29 mouse cellular contexts compared by ENCODE assay signal in the genomic region with DNA sequence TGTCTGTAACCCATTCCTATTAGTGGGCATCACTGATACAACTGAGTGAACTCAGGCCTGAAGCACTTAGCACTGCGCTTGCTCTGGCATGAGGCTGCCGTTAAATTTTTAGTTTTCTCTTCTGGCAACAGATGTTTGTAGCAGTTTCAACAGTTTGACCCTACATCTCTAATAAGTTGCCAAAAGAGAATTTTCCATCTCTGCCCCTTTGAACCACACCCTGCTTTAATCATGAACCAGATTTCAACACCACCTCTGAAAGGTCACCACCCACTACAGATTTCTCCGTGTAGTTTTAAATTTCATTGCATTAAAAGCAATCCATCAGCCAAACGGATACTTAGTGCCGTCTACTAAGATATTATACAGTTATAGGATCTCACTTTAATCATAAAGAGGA.
DNase-seq lines count a peak whose midpoint lies in the region; ATAC-seq and TF ChIP-seq lines count a peak whose summit lies in the region.
"Had no signal": no experiment of that assay in that cellular context is flagged by ENCODE, and none has a peak within 500 bp of the region (broad histone marks: within the 10 kb centered on the region; RNA-seq: fewer than 3 reads in every experiment).

No protein-coding gene starts in this region.

- no peaks in the 10 kb centered on the region for H3K36me3 ChIP-seq in lung, embryonic 14.5 days (ENCODE audit: insufficient read depth)
- no peaks in the 10 kb centered on the region for H3K36me3 ChIP-seq in myocyte (ENCODE audit: control insufficient read depth, insufficient read depth)
- H3K36me3 ChIP-seq: embryonic facial prominence, embryonic 10.5 days; embryonic facial prominence, embryonic 13.5 days; forebrain, embryonic 10.5 days; heart, embryonic 12.5 days; heart, embryonic 15.5 days had no signal

- H3K27ac ChIP-seq in lung, embryonic 14.5 days (ENCODE audit: low read depth) = no peak overlapping the region
- H3K27ac ChIP-seq: embryonic facial prominence, embryonic 10.5 days; embryonic facial prominence, embryonic 13.5 days; forebrain, embryonic 10.5 days; forebrain, embryonic 13.5 days; gastrocnemius, adult 2 months; heart, embryonic 15.5 days; hindbrain, embryonic 14.5 days; hindbrain, postnatal 0 days had no signal

- H3K79me2 ChIP-seq in myocyte (ENCODE audit: control insufficient read depth, insufficient read depth) = no peaks in the 10 kb centered on the region

- peak; percentile 17 for DNase-seq in lung, embryonic 14.5 days
- DNase-seq in lung, postnatal 14 days = no peak
- DNase-seq in NIH3T3 (ENCODE audit: low read depth) = peak; percentile 71
- DNase-seq in gastrocnemius, adult 18-20 months (ENCODE audit: low spot score) = no peak
- DNase-seq: adrenal gland, adult 8-10 months; adrenal gland, postnatal 25 days; cerebellum, adult 11-12 months; cerebellum, adult 8-10 months; cerebellum, postnatal 10 days; cerebellum, postnatal 36 days; embryo, embryonic 11 days; gastrocnemius, adult 2 months; gastrocnemius, postnatal 14 days; heart, postnatal 10 days; heart, postnatal 36 days had no signal

- no peak for TF ChIP-seq POLR2A in myocyte (IDR thresholded peaks at IDR 0.05; ENCODE audit: insufficient read length, low read depth)

- H3K9me3 ChIP-seq in lung, embryonic 14.5 days (ENCODE audit: low read depth, low read length) = no peaks in the 10 kb centered on the region
- H3K9me3 ChIP-seq: embryonic facial prominence, embryonic 10.5 days; forebrain, embryonic 10.5 days; forebrain, embryonic 13.5 days; heart, embryonic 12.5 days; heart, embryonic 15.5 days had no signal

- H3K9ac ChIP-seq in lung, embryonic 14.5 days = no peak overlapping the region
- H3K9ac ChIP-seq: embryonic facial prominence, embryonic 13.5 days; forebrain, embryonic 13.5 days; heart, embryonic 12.5 days; heart, embryonic 15.5 days; hindbrain, embryonic 14.5 days had no signal

- H3K27me3 ChIP-seq in lung, embryonic 14.5 days (ENCODE audit: insufficient read depth, low read length) = no peaks in the 10 kb centered on the region
- H3K27me3 ChIP-seq in myocyte (ENCODE audit: control insufficient read depth, insufficient read depth, insufficient read length) = no peaks in the 10 kb centered on the region
- H3K27me3 ChIP-seq: embryonic facial prominence, embryonic 13.5 days; forebrain, embryonic 13.5 days; heart, embryonic 12.5 days; heart, embryonic 15.5 days; Patski had no signal

- 43% methylated on average over 5 of the region's 5 CpGs for WGBS in lung, embryonic 14.5 days

- TF ChIP-seq CTCF in lung, embryonic 14.5 days (IDR thresholded peaks at IDR 0.05; ENCODE audit: low read depth) = no peak

- no peak overlapping the region for H3K4me2 ChIP-seq in lung, embryonic 14.5 days
- H3K4me2 ChIP-seq in myocyte (ENCODE audit: low read depth) = no peak overlapping the region
- H3K4me2 ChIP-seq: embryonic facial prominence, embryonic 13.5 days; forebrain, embryonic 13.5 days; heart, embryonic 12.5 days; heart, embryonic 15.5 days; hindbrain, embryonic 14.5 days had no signal

- no peak overlapping the region for H3K4me3 ChIP-seq in lung, embryonic 14.5 days (ENCODE audit: low read depth, low read length)
- H3K4me3 ChIP-seq in myocyte = no peak overlapping the region
- H3K4me3 ChIP-seq: embryonic facial prominence, embryonic 10.5 days; embryonic facial prominence, embryonic 13.5 days; forebrain, embryonic 10.5 days; forebrain, embryonic 13.5 days; gastrocnemius, adult 2 months; heart, embryonic 12.5 days; heart, embryonic 15.5 days had no signal

- no peaks in the 10 kb centered on the region for H3K4me1 ChIP-seq in lung, embryonic 14.5 days (ENCODE audit: insufficient read depth)
- H3K4me1 ChIP-seq: embryonic facial prominence, embryonic 10.5 days; forebrain, embryonic 10.5 days; forebrain, embryonic 13.5 days; heart, embryonic 12.5 days; heart, embryonic 15.5 days had no signal

- H3ac ChIP-seq in myocyte (ENCODE audit: control insufficient read depth, insufficient read length) = no peak overlapping the region

- ATAC-seq in lung, embryonic 14.5 days (ENCODE audit: insufficient read depth) = no peak
- ATAC-seq in activated CD4-positive, CD25-positive, alpha-beta regulatory T cell, adult 4 months = no peak
- ATAC-seq: forebrain, embryonic 13.5 days; forebrain, embryonic 16.5 days; hindbrain, postnatal 0 days; inflammation-experienced regulatory T-cells, adult 6 months; intestine, postnatal 0 days; Patski had no signal

TF ChIP-seq in myocyte, 11 proteins besides CTCF, POLR2A, EP300 and RAD21:
- TF ChIP-seq CEBPB (IDR thresholded peaks at IDR 0.05; ENCODE audit: insufficient read depth, poor library complexity, severe bottlenecking) (0 out of 2 replicates have a peak, but pooled peaks have one; percentile 33), SRF (IDR thresholded peaks at IDR 0.05; ENCODE audit: control insufficient read depth, insufficient read length, low read depth) (no peak)

Comparison
In these comparisons a context has a peak if more than half of its experiments do, and no peak if none do; other contexts are left out.
1. DNase-seq: peak in lung, embryonic 14.5 days (single experiment) and NIH3T3 (single experiment); none in lung, postnatal 14 days (single experiment) and gastrocnemius, adult 18-20 months (single experiment).